ENCODE assay signal across 8 mouse cellular contexts in genomic region chr9:106821618-106822380, GRCm38 (mm10). TPM values are rescaled to one million over a fixed set of nuclear protein-coding genes. Genes with fewer than 3 reads are reported as not detected.
DNase-seq lines count a peak whose midpoint lies in the region; ATAC-seq lines count a peak whose summit lies in the region.

TSS of gene Dcaf1 (plus strand) at chr9:106821874.

- H3K4me3 ChIP-seq in hindbrain, embryonic 12.5 days, result peak within 1 kb of the TSS; percentile 97

- DNase-seq in NIH3T3 (ENCODE audit: low read depth), result peak; percentile 98
- DNase-seq in cerebellum, postnatal 10 days, result peak; percentile 97 to 98
- DNase-seq in frontal cortex, postnatal 10 days (ENCODE audit: low spot score in 2 of 2), result peak; percentile 92 to 94
- DNase-seq in layer of hippocampus, postnatal 14 days (ENCODE audit: low spot score in 2 of 2), result peak; percentile 83 to 97
- DNase-seq in lung, postnatal 14 days, result peak; percentile 92
- DNase-seq in retina, adult 2 months (ENCODE audit: low read depth, low spot score), result peak; percentile 97
- peak; percentile 93 to 95 for DNase-seq in thymus, postnatal 36 days

- H3K4me1 ChIP-seq in hindbrain, embryonic 12.5 days, result no peaks in the 10 kb centered on the region

- no peaks in the 10 kb centered on the region for H3K36me3 ChIP-seq in hindbrain, embryonic 12.5 days

- WGBS in hindbrain, embryonic 12.5 days, result under 1% methylated on average over 60 of the region's 71 CpGs

- H3K27ac ChIP-seq in hindbrain, embryonic 12.5 days, result peak within 1 kb of the TSS; percentile 92

- H3K9me3 ChIP-seq in hindbrain, embryonic 12.5 days (replicated peaks), result no peaks in the 10 kb centered on the region

- peak within 1 kb of the TSS; percentile 89 for H3K9ac ChIP-seq in hindbrain, embryonic 12.5 days

- peak within 1 kb of the TSS; percentile 84 for H3K4me2 ChIP-seq in hindbrain, embryonic 12.5 days (replicated peaks)

- H3K27me3 ChIP-seq in hindbrain, embryonic 12.5 days, result no peaks in the 10 kb centered on the region

- ATAC-seq in hindbrain, embryonic 12.5 days (ENCODE audit: low FRiP score), result peak; percentile 98

RNA-seq across cellular contexts. Expression of gene Dcaf1, which starts in this region (rescaled TPM):
- 18.2 and 26.5 TPM in 2 replicates for polyA plus RNA-seq in hindbrain, embryonic 12.5 days (2016; fragmentation: Nextera tagmentation; extraction: Ambion mirVana)
- 10 to 100 TPM; 20.8 to 27.4 TPM for total RNA-seq in layer of hippocampus, postnatal 14 days (2021)

Comparison
In these comparisons a context has a peak if more than half of its experiments do, and no peak if none do; other contexts are left out.
1. Peak in every context shown above with its lines: DNase-seq, ATAC-seq, H3K4me3 ChIP-seq and H3K27ac ChIP-seq.